Mouse (Mus musculus) frontal cortex, adult 2 months (tissue): ENCODE results near the gene Snapin. TPM values are rescaled to one million over a fixed set of nuclear protein-coding genes. Genes with fewer than 3 reads are reported as not detected.

ENCODE experiments used
- DNase-seq, 2 experiments: peaks; one replicate each; pipeline ENCODE4 v3.0.0; 2022; ENCODE audit warnings: low spot score in 1 of 2; ENCODE audit errors: extremely low spot score in 1 of 2
- polyA plus RNA-seq: library from polyadenylated mRNA; depleted of rRNA; stranded (reverse); fragments of >200 nt; gene quantifications from 2 replicates; pipeline ENCODE4 v1.2.3, GENCODE M21; 2012; rRNA removed

Gene Snapin
- 76.1 and 78.7 TPM in 2 replicates for polyA plus RNA-seq

GRCm38 (mm10) chr3:90490696-90491256, at the start of gene Snapin:
Gene Snapin (minus strand): TSS chr3:90491033.
- peak; percentile 91 to 96 for DNase-seq

- no peak for DNase-seq
Observed at GRCm38 (mm10) chr3:90537905-90538296, 47.1 kb upstream of the Snapin start.

GRCm38 (mm10) chr3:90537141-90537904, 46.5 kb upstream of the Snapin start, which contains the start of gene S100a16:
Gene S100a16 (plus strand): TSS chr3:90537254.
- DNase-seq, result peak in 1 of 2 experiments; percentile 40

GRCm38 (mm10) chr3:90535446-90535845, 44.6 kb upstream of the Snapin start:
- no peak for DNase-seq

- DNase-seq, result no peak
Observed at GRCm38 (mm10) chr3:90531713-90532112, 40.9 kb upstream of the Snapin start.

GRCm38 (mm10) chr3:90527291-90527873, 36.5 kb upstream of the Snapin start:
- no peak for DNase-seq

- no peak for DNase-seq
Observed at GRCm38 (mm10) chr3:90526580-90526979, 35.7 kb upstream of the Snapin start, which contains the start of gene S100a14. Gene S100a14 (plus strand): TSS chr3:90526856.

- DNase-seq, result no peak
Observed at GRCm38 (mm10) chr3:90526076-90526475, 35.2 kb upstream of the Snapin start.

GRCm38 (mm10) chr3:90525421-90525820, 34.6 kb upstream of the Snapin start:
- DNase-seq, result peak; percentile 52 to 76

GRCm38 (mm10) chr3:90517711-90518110, 26.9 kb upstream of the Snapin start:
- no peak for DNase-seq

GRCm38 (mm10) chr3:90515789-90516188, 25.0 kb upstream of the Snapin start:
- DNase-seq, result no peak

- no peak for DNase-seq
Observed at GRCm38 (mm10) chr3:90515242-90515641, 24.4 kb upstream of the Snapin start.

GRCm38 (mm10) chr3:90514691-90515090, 23.9 kb upstream of the Snapin start:
- DNase-seq, result no peak

GRCm38 (mm10) chr3:90513796-90514590, 23.2 kb upstream of the Snapin start, which contains the start of the genes S100a1 and S100a13:
Gene S100a1 (minus strand): TSS chr3:90514392.
Gene S100a13 (plus strand): TSS chr3:90514435.
- no peak for DNase-seq

- no peak for DNase-seq
Observed at GRCm38 (mm10) chr3:90512948-90513642, 22.3 kb upstream of the Snapin start.

GRCm38 (mm10) chr3:90512276-90512675, 21.4 kb upstream of the Snapin start:
- DNase-seq, result no peak

GRCm38 (mm10) chr3:90509747-90510123, 18.9 kb upstream of the Snapin start:
- no peak for DNase-seq

GRCm38 (mm10) chr3:90508950-90509746, 18.3 kb upstream of the Snapin start, which contains the start of gene Chtop:
Gene Chtop (minus strand): TSS chr3:90509498.
- DNase-seq, result peak; percentile 97 to 100

- DNase-seq, result no peak
Observed at GRCm38 (mm10) chr3:90508287-90508949, 17.6 kb upstream of the Snapin start.
